Mouse (Mus musculus) sigmoid colon, adult 10 weeks (tissue): ENCODE results near the gene Ccl9. TPM values are rescaled to one million over a fixed set of nuclear protein-coding genes. Genes with fewer than 3 reads are reported as not detected.

Source experiments
- polyA plus RNA-seq: library from polyadenylated mRNA; stranded (reverse); fragments of 350-450 nt; fragmentation: Illumina TruSeq; extraction: RNeasy Lipid Tissue Mini Kit (QIAGEN cat#74804); gene quantifications from one replicate; pipeline ENCODE4 v1.2.3, GENCODE M21; 2014; ENCODE audit warnings: low read depth, low replicate concordance

Gene Ccl9
- 36.0 TPM for polyA plus RNA-seq

GRCm38 (mm10) chr11:83578186-83578760 lies at the start of gene Ccl9:
Gene Ccl9, minus strand, starts transcription at chr11:83578636.

GRCm38 (mm10) chr11:83592853-83593252 lies 14.4 kb upstream of the Ccl9 start, which contains the start of gene Ccl6:
Gene Ccl6, minus strand, starts transcription at chr11:83593087.

DNA sequence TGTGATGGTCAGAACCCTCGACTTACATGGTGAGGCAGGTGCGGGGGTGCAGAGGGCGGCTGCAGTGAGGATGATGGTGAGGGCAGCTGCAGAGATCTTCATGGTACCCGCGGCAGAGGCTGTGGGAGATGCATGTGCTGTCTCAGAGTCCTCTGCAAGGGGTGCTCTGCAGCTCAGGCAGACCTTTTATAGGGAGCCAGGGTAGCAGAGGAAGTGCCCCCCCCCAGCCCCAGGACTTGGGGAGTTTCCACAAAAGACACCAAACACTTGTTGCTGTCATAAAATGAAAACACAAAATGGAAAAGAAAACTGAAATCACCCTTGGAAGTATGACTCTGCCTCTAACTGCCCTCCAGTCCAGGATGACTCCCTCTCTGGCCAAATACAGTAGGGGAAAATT lies 48.1 kb downstream of the Ccl9 start, which contains the start of gene Ccl5:
Gene Ccl5, minus strand, starts transcription at position 159 of the 400 bp plus-strand sequence.

Other genes with a start within 250 kb of the Ccl9 start
- not detected for gene Rasl10b, start 169.5 kb downstream of the Ccl9 start, polyA plus RNA-seq
- gene Gas2l2, start 149.2 kb downstream of the Ccl9 start, polyA plus RNA-seq, result not detected
- gene 1700020L24Rik, start 141.0 kb downstream of the Ccl9 start, polyA plus RNA-seq, result not detected
- gene Mmp28, start 115.6 kb downstream of the Ccl9 start, polyA plus RNA-seq, result 1.6 TPM
- gene Taf15, start 105.5 kb downstream of the Ccl9 start, polyA plus RNA-seq, result 241 TPM
- not detected for gene Heatr9, start 56.5 kb downstream of the Ccl9 start, polyA plus RNA-seq
- 1.9 TPM for gene Ccl5, start 48.1 kb downstream of the Ccl9 start, polyA plus RNA-seq
- 1,001 TPM for gene Ccl6, start 14.5 kb upstream of the Ccl9 start, polyA plus RNA-seq
- gene Rpl9-ps1, start 67.0 kb upstream of the Ccl9 start, polyA plus RNA-seq, result not detected
- 1.1 TPM for gene Ccl3, start 70.7 kb upstream of the Ccl9 start, polyA plus RNA-seq
- not detected for gene Ccl4, start 83.9 kb upstream of the Ccl9 start, polyA plus RNA-seq
- gene Wfdc17, start 125.4 kb upstream of the Ccl9 start, polyA plus RNA-seq, result 44.3 TPM
- gene Wfdc18, start 130.4 kb upstream of the Ccl9 start, polyA plus RNA-seq, result 9.8 TPM
- gene Wfdc21, start 168.3 kb upstream of the Ccl9 start, polyA plus RNA-seq, result 1.6 TPM
- gene Heatr6, start 175.1 kb upstream of the Ccl9 start, polyA plus RNA-seq, result 5.8 TPM